Mouse (Mus musculus) E14TG2a.4 (cell line): ENCODE results near the gene Gm17364.
"Not testable (repeated sequence)": the region's sequence is repeated elsewhere in the genome, so short reads cannot be mapped to it uniquely, and the experiment has no call there.

Experiments
- H3K27me3 ChIP-seq: 2 replicates; pipeline ENCODE4 v1.6.1; 2014; ENCODE audit warnings: low read length, control low read depth; ENCODE audit not compliant: insufficient read depth
- H3K36me3 ChIP-seq: 2 replicates; pipeline ENCODE4 v1.6.1; 2014; ENCODE audit warnings: low read length, control low read depth; ENCODE audit not compliant: insufficient read depth
- H3K4me1 ChIP-seq: replicated peaks from 2 replicates; pipeline ENCODE4 v1.6.1; 2014; ENCODE audit warnings: low read depth, low read length, control low read depth
- H3K4me3 ChIP-seq: replicated peaks from 2 replicates; pipeline ENCODE4 v1.5.1; 2014; ENCODE audit warnings: mild to moderate bottlenecking, low read length
- H3K9me3 ChIP-seq: 2 replicates; pipeline ENCODE4 v1.6.1; 2014; ENCODE audit warnings: low read length, control low read depth
- CTCF ChIP-seq: conservative IDR thresholded peaks from 2 replicates; pipeline ENCODE4 v1.5.1; 2014; ENCODE audit warnings: low read length
- NANOG ChIP-seq: IDR thresholded peaks from 2 replicates; pipeline ENCODE4 v1.6.1; 2014; ENCODE audit warnings: borderline replicate concordance, low read length, mixed read lengths
- POU5F1 ChIP-seq: IDR thresholded peaks from 2 replicates; pipeline ENCODE4 v1.6.1; 2014; ENCODE audit warnings: low read length, borderline replicate concordance

The Gm17364 gene

DNA sequence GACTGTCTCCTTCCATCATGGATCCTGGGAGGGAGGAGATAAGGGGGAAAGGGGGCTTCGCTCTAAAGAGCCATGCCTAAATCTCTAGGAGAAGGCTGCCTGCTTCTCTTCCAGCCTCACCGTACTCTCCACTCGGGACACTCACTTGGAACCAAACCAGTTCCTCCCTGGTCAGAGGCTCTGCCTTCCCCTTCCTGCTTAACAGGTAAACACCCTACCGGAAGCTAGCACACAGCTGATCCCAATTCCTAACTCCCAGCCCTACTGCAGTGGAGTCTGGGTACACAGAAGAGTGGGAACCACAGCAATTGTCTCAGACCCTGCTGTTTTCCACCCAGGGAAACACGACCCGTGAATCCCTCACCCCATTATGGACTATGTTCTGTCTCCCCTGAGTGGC, 22.1 kb upstream of the Gm17364 start:
- Histone ChIP-seq H3K36me3 (no peaks in the 10 kb centered on the region), H3K4me1 (no peaks in the 10 kb centered on the region)
- TF ChIP-seq CTCF, result no peak
- TF ChIP-seq POU5F1, result no peak
- TF ChIP-seq NANOG, result no peak

GRCm38 (mm10) chr13:41293595-41293994, 19.8 kb upstream of the Gm17364 start:
- Histone ChIP-seq H3K27me3 (no peaks in the 10 kb centered on the region), H3K9me3 (no peaks in the 10 kb centered on the region), H3K36me3 (no peaks in the 10 kb centered on the region), H3K4me3 (no peak overlapping the region), H3K4me1 (no peaks in the 10 kb centered on the region)
- no peak for TF ChIP-seq NANOG
- TF ChIP-seq CTCF, result no peak
- TF ChIP-seq POU5F1, result no peak

More for the DNA sequence above, 22.1 kb upstream of the Gm17364 start:
- Histone ChIP-seq H3K9me3 (no peaks in the 10 kb centered on the region), H3K4me3 (no peak overlapping the region), H3K27me3 (no peaks in the 10 kb centered on the region)

DNA sequence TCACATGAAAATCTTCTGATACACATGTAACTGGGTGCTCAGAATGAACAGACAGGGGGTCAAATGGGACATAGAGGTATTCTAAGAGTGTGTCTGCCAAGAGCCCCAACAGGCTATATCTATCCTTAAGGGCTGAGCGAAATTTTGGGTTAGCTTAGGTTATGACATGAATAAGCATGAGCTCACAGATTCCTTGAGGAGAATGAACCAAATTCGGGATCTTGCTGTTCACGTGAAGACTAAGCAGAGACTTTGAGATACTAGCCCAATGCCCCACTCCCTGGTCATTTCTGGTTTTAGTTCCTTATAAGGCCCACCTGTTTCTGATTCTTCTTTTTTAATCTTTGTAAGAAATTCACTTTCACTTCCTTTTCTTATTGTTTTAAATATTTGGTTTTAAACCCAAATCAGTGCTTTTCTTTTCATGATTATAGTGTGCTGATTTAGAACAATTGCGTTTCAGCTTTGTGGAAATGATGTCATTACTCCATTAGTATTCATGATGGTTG, 17.7 kb upstream of the Gm17364 start:
- Histone ChIP-seq H3K27me3 (no peaks in the 10 kb centered on the region), H3K4me1 (no peaks in the 10 kb centered on the region), H3K36me3 (no peaks in the 10 kb centered on the region), H3K4me3 (no peak overlapping the region), H3K9me3 (no peaks in the 10 kb centered on the region)
- no peak for TF ChIP-seq CTCF
- no peak for TF ChIP-seq POU5F1
- no peak for TF ChIP-seq NANOG

DNA sequence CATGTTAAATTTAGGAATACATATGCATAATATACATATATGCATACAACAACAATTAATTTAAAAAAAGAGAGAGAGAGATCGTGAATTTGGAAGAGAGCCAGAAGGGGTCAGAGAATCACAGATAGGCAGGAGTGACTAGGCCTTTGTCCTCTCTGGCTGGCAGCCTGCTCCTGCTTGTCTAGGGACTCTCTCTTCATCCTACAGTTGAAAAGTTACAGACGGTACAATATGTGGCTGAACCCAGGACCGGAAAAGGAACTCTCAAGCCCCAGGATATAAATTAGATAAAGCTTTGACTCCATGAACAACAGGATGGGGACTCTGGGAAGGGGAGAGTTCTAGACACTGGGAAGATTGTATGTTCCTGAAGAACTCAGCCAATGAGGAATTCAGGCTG, 12.5 kb upstream of the Gm17364 start:
- no peaks in the 10 kb centered on the region for H3K36me3 ChIP-seq
- TF ChIP-seq NANOG (no peak), CTCF (no peak)
- no peaks in the 10 kb centered on the region for H3K4me1 ChIP-seq
- no peak overlapping the region for H3K4me3 ChIP-seq
- no peaks in the 10 kb centered on the region for H3K27me3 ChIP-seq
- no peaks in the 10 kb centered on the region for H3K9me3 ChIP-seq

DNA sequence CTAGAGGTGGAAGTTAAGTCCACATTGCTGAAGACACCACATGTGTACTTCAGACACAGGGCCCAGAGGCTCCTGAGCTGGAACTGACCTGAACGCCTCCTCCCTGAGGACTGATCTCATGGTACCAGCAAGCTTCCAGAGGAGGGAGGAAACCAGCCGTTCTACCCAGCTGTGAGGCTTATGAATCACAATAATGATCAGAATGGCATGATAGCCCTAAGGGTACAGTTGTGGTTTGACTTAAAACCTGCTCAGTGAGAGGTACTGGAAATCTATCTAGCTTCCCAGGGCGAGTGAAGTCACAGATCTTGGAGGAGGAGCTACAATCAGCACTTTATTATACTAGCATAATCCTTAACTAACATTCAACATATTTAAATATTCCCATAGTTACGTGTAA, 11.7 kb upstream of the Gm17364 start:
- H3K4me3 ChIP-seq, result no peak overlapping the region
- no peaks in the 10 kb centered on the region for H3K36me3 ChIP-seq
- H3K9me3 ChIP-seq, result no peaks in the 10 kb centered on the region
- TF ChIP-seq POU5F1 (no peak), NANOG (peak; percentile 24; the same call in 1 of the 2 replicates)
- H3K27me3 ChIP-seq, result 0 out of 2 replicates have a peak, but pooled peaks cover 1% of the 10 kb centered on the region
- no peaks in the 10 kb centered on the region for H3K4me1 ChIP-seq

GRCm38 (mm10) chr13:41283256-41283655, 9.5 kb upstream of the Gm17364 start:
- H3K4me1 ChIP-seq, result no peaks in the 10 kb centered on the region
- TF ChIP-seq CTCF (peak; percentile 61), NANOG (no peak), POU5F1 (no peak)

DNA sequence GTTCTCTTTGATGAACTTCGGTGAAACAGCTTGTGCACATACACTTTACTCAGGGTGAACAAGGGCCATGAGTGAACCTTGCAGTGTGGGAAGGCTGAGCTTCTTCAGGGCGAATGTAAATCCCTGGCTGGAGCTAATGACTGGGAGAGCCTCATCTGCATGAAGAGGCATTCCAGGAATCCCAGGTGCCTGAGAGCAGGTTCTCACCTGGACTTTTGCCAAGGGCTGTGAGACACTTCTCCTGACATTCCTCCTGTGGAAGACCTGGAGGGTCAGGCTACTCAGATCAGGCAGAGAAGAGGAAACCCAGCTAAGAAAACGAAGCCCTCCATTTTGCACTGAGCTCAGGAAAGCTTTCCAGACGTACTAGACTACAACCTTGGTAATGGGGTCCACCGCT, 6.9 kb upstream of the Gm17364 start:
- H3K27me3 ChIP-seq, result 0 out of 2 replicates have a peak, but pooled peaks cover 4% of the 10 kb centered on the region
- H3K4me3 ChIP-seq, result no peak overlapping the region
- TF ChIP-seq POU5F1 (no peak), NANOG (no peak), CTCF (no peak)
- H3K4me1 ChIP-seq, result no peaks in the 10 kb centered on the region
- H3K36me3 ChIP-seq, result no peaks in the 10 kb centered on the region
- H3K9me3 ChIP-seq, result peaks cover 10% of the 10 kb centered on the region

More at GRCm38 (mm10) chr13:41283256-41283655, 9.5 kb upstream of the Gm17364 start:
- H3K9me3 ChIP-seq, result peaks cover 3% of the 10 kb centered on the region
- 0 out of 2 replicates have a peak, but pooled peaks cover 4% of the 10 kb centered on the region for H3K27me3 ChIP-seq
- H3K36me3 ChIP-seq, result no peaks in the 10 kb centered on the region
- H3K4me3 ChIP-seq, result no peak overlapping the region

GRCm38 (mm10) chr13:41267827-41268408, 5.9 kb downstream of the Gm17364 start:
- TF ChIP-seq POU5F1, result no peak
- TF ChIP-seq CTCF, result no peak
- no peak for TF ChIP-seq NANOG
- Histone ChIP-seq H3K27me3 (no peaks in the 10 kb centered on the region), H3K36me3 (peaks cover 11% of the 10 kb centered on the region), H3K4me3 (no peak overlapping the region), H3K4me1 (peaks cover 10% of the 10 kb centered on the region), H3K9me3 (no peaks in the 10 kb centered on the region)

- Histone ChIP-seq H3K4me1 (peaks cover 10% of the 10 kb centered on the region), H3K4me3 (no peak overlapping the region), H3K9me3 (no peaks in the 10 kb centered on the region), H3K36me3 (no peaks in the 10 kb centered on the region), H3K27me3 (no peaks in the 10 kb centered on the region)
- no peak for TF ChIP-seq POU5F1
- TF ChIP-seq NANOG, result no peak
- TF ChIP-seq CTCF, result no peak
Observed at GRCm38 (mm10) chr13:41263304-41264006, 10.3 kb downstream of the Gm17364 start.

- H3K4me3 ChIP-seq, H3K27me3 ChIP-seq, H3K36me3 ChIP-seq, H3K4me1 ChIP-seq, H3K9me3 ChIP-seq: not testable (repeated sequence)
Observed at GRCm38 (mm10) chr13:41261617-41262016, 12.2 kb downstream of the Gm17364 start.
